Mouse (Mus musculus) ES-E14 (cell line): Measurements from ENCODE around the gene Pigl. TPM values are rescaled to one million over a fixed set of nuclear protein-coding genes. Genes with fewer than 3 reads are reported as not detected.

ENCODE experiments used
- DNase-seq: peaks from one replicate; pipeline ENCODE4 v3.0.0-alpha.2; 2013; ENCODE audit warnings: low read depth, low spot score
- H3K27ac ChIP-seq: 2 replicates; pipeline ENCODE4 v1.5.1; 2012; ENCODE audit warnings: low read depth, mild to moderate bottlenecking, low read length, moderate library complexity, mixed read lengths; ENCODE audit not compliant: poor library complexity, insufficient read depth, severe bottlenecking
- H3K36me3 ChIP-seq: 2 replicates; pipeline ENCODE4 v1.6.1; 2012; ENCODE audit warnings: mild to moderate bottlenecking, low read length, moderate library complexity, mixed read lengths; ENCODE audit not compliant: control insufficient read depth, poor library complexity, insufficient read depth, severe bottlenecking
- H3K4me1 ChIP-seq, 2 experiments: fragments of 150-350 bp in 1 of 2; sonication (generic) in 1 of 2; 2 replicates each; pipeline ENCODE4 v1.6.1; 2012; ENCODE audit warnings: low read length in 2 of 2, mild to moderate bottlenecking in 1 of 2, mixed read lengths in 1 of 2; ENCODE audit not compliant: control insufficient read depth in 2 of 2, insufficient read depth in 2 of 2, poor library complexity in 1 of 2
- H3K4me3 ChIP-seq, 2 experiments: fragments of 150-350 bp in 1 of 2; sonication (generic) in 1 of 2; 2 replicates each; pipeline ENCODE4 v1.5.1; 2012; ENCODE audit warnings: low read length in 2 of 2, low read depth in 1 of 2, mild to moderate bottlenecking in 1 of 2, mixed read lengths in 1 of 2; ENCODE audit not compliant: insufficient read depth in 1 of 2, poor library complexity in 1 of 2, severe bottlenecking in 1 of 2
- H3K9ac ChIP-seq: 2 replicates; pipeline ENCODE4 v1.6.1; 2012; ENCODE audit warnings: low read depth, mild to moderate bottlenecking, low read length, mixed read lengths; ENCODE audit not compliant: poor library complexity, insufficient read depth, severe bottlenecking
- H3K9me3 ChIP-seq: fragments of 150-350 bp; sonication (generic); 2 replicates; pipeline ENCODE4 v1.6.1; 2012; ENCODE audit warnings: low read depth, mild to moderate bottlenecking, low read length; ENCODE audit not compliant: control insufficient read depth, insufficient read depth
- CHD2 ChIP-seq: IDR thresholded peaks from 2 replicates; pipeline ENCODE4 v1.6.1; 2014; ENCODE audit warnings: mild to moderate bottlenecking, low read depth, low read length, inconsistent platforms
- HCFC1 ChIP-seq: IDR thresholded peaks from 2 replicates; pipeline ENCODE4 v1.6.1; 2012; ENCODE audit warnings: low read length, inconsistent platforms, borderline replicate concordance; ENCODE audit not compliant: insufficient read depth
- MAFK ChIP-seq: IDR thresholded peaks from 2 replicates; pipeline ENCODE4 v1.6.1; 2014; ENCODE audit warnings: mild to moderate bottlenecking, low read depth, low read length, inconsistent platforms; ENCODE audit not compliant: insufficient read depth
- ZC3H11A ChIP-seq: IDR thresholded peaks from 2 replicates; pipeline ENCODE4 v1.6.1; 2012; ENCODE audit warnings: low read depth, mild to moderate bottlenecking, inconsistent platforms, low read length, borderline replicate concordance
- ZNF384 ChIP-seq: IDR thresholded peaks from 2 replicates; pipeline ENCODE4 v1.6.1; 2012; ENCODE audit warnings: low read depth, low read length, inconsistent platforms
- in situ Hi-C, 2 experiments: fragments of 600-800 bp; cut with MboI; formaldehyde crosslinking; loops; one replicate each; pipeline ENCODE4 v1.15.1; 2025; ENCODE audit warnings: low sequenced_read_pairs in 2 of 2, inconsistent platforms in 1 of 2; ENCODE audit not compliant: unreplicated experiment in 2 of 2
- total RNA-seq: library from RNA; depleted of rRNA; stranded (reverse); fragments of 300-350 nt; gene quantifications from 2 replicates; pipeline ENCODE4 v1.2.3, GENCODE M21; 2012; rRNA removed

Pigl gene
- total RNA-seq, 1 experiment: 25.8 TPM

- Histone ChIP-seq H3K36me3 (no peaks in the 10 kb centered on the region), H3K4me1 (no peaks in the 10 kb centered on the region), H3K9ac (peak overlapping the region; percentile 78), H3K9me3 (no peaks in the 10 kb centered on the region), H3K27ac (no peak overlapping the region), H3K4me3 (peak overlapping the region; percentile 30 to 69)
- in situ Hi-C loops: no loop called here
- no peak for DNase-seq
- TF ChIP-seq ZNF384 (no peak), HCFC1 (no peak), MAFK (no peak), CHD2 (no peak), ZC3H11A (no peak)
These were observed 102.3 kb downstream of the Pigl start for GRCm38 (mm10) chr11:62560463-62561016.

- Histone ChIP-seq H3K4me1 (peaks cover 0 to 4% of the 10 kb centered on the region in 2 experiments; a peak in 1 of 4 replicates), H3K36me3 (no peaks in the 10 kb centered on the region), H3K27ac (no peak overlapping the region), H3K9ac (no peak overlapping the region), H3K4me3 (no peak overlapping the region), H3K9me3 (no peaks in the 10 kb centered on the region)
- in situ Hi-C loops: no loop called here
- TF ChIP-seq MAFK (no peak), ZC3H11A (no peak), CHD2 (no peak), ZNF384 (no peak), HCFC1 (no peak)
- no peak for DNase-seq
These were observed 105.3 kb downstream of the Pigl start for GRCm38 (mm10) chr11:62563590-62563989.

Other genes starting within 250 kb of the Pigl start
- gene Adora2b, start 209.5 kb upstream of the Pigl start, total RNA-seq: 8.0 and 12.1 TPM in 2 replicates
- 26.1 and 40.7 TPM in 2 replicates for gene Zswim7, start 177.1 kb upstream of the Pigl start, total RNA-seq
- gene Ttc19, start 177.0 kb upstream of the Pigl start, total RNA-seq: 24.1 and 27.4 TPM in 2 replicates
- gene Ncor1, start 81 bp downstream of the Pigl start, total RNA-seq: 186 and 206 TPM in 2 replicates
- gene Cenpv, start 80.8 kb downstream of the Pigl start, total RNA-seq: 66.5 and 68.0 TPM in 2 replicates
- 1,350 and 1,664 TPM in 2 replicates for gene Ubb, start 92.7 kb downstream of the Pigl start, total RNA-seq
- 9.8 and 13.4 TPM in 2 replicates for gene Trpv2, start 116.0 kb downstream of the Pigl start, total RNA-seq
- 9.9 and 11.6 TPM in 2 replicates for gene Lrrc75a, start 190.1 kb downstream of the Pigl start, total RNA-seq
- gene Mmgt2, start 190.2 kb downstream of the Pigl start, total RNA-seq: 11.4 and 13.6 TPM in 2 replicates